Mouse (Mus musculus) adrenal gland, postnatal 14 days (tissue): Measurements from ENCODE around the gene Cdc26. TPM values are rescaled to one million over a fixed set of nuclear protein-coding genes. Genes with fewer than 3 reads are reported as not detected.

Experiments used
- DNase-seq: peaks from one replicate; pipeline ENCODE4 v3.0.0; 2021; ENCODE audit warnings: mixed read lengths
- total RNA-seq: library from RNA; stranded (reverse); gene quantifications from 2 replicates; pipeline ENCODE4 v1.2.3, GENCODE M21; 2021

The Cdc26 gene
- total RNA-seq, 1 experiment from 2014 or later = 67.1 TPM

- DNase-seq = no peak
Observed at GRCm38 (mm10) chr4:62360805-62361455, 47.5 kb downstream of the Cdc26 start.

GRCm38 (mm10) chr4:62360088-62360804, 48.2 kb downstream of the Cdc26 start, which contains the start of the genes Fkbp15 and Slc31a1:
Gene Fkbp15 (minus strand): TSS chr4:62360548.
Gene Slc31a1 (plus strand): TSS chr4:62360727.
- DNase-seq = peak; percentile 97

DNA sequence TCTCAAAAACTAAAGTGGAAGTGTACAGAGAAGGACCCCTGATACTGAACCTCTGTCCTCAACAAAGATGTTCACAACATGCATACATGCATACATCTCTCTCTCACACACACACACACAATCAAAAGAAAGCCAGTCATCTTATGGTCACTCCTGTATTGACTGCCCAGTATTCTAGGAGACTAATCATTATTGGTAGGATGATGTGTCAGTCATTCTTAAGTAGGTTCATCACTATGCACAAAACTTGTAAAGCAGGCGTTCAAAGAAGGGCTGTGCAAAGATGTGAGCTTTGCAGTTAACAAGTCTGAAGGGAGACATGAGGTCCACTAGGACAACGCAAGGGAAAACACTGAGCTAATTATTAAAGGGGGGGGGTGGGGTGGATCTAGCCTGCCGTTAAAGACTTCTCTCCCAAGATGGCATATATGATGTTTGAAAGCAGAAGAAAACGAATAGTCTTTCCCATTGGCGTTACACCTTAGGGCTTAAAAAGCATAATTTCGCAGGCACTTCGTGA, 49.1 kb downstream of the Cdc26 start:
- DNase-seq = no peak

GRCm38 (mm10) chr4:62357631-62358148, 50.8 kb downstream of the Cdc26 start:
- DNase-seq = no peak

- no peak for DNase-seq
Observed at GRCm38 (mm10) chr4:62349371-62349770, 59.1 kb downstream of the Cdc26 start.

DNA sequence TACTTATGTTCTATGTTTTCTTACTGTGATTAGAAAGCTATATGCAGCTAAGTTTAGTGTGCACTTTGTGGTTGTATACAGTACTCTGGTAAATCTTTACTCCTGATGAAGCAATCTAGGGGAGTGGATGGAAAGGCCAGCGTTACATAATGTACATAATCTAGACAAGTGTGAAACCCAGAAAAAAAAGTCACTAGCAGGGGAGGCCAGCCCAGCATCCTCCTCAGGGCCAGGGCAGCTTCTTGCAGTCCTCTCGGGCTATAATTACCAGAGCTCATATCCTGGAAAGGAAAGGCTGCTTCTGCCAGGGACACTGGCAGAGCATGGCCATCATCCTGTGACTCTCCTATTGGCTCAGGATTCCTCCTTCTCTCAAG, 60.1 kb downstream of the Cdc26 start:
- no peak for DNase-seq

DNA sequence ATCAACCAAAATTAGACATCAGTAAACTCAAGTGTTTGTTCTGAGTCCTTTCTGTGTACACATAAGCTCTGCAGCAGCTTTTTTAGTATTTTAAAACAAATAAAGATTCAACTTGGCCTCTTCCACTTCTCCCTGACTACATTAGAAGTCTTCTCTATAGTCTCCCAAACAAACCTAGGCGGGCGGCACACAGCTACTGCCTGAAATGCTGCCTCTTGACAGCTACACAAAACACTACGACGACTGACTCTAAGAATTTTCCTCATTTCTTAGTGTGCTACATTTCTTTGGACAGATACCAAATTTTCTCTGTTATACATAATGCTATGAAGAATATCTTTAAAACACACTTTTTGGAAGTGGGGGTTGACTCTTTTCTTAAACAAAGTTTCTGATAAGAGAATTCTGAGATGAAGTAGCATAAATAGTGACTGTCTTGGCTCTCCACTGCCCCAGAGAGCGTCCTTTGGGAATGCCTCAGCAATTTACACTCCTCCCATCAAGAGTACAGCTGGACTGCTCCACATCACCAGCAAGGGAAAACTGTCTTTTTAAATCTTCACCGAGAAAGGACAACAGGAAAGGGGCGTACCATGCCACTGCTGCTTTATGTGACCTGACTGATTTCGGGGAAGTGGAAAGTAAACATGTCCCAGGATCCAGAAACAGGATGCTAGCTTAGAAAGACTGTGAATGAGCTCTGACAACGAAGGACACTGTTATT, 60.7 kb downstream of the Cdc26 start:
- DNase-seq = no peak

- DNase-seq = no peak
Observed at GRCm38 (mm10) chr4:62345827-62346226, 62.6 kb downstream of the Cdc26 start.

DNA sequence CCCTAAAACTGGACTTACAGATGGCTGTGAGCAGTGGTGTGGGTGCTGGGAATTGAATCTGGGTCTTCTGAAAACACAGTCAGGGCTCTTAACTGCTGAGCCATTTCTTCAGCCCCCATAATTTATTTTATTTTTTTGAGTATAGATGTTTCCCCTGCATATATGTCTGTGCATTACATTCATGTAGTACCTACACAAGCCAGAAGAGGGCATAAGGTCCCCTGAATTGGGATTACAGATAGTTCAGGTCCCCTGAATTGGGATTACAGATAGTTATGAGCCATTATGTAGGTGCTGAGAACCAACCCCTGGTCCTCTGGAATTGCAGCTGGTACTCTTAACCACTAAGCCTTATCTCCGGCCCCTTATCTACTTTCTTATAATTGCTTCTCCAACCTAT, 64.4 kb downstream of the Cdc26 start:
- DNase-seq = peak; percentile 20

- no peak for DNase-seq
Observed at GRCm38 (mm10) chr4:62338536-62338935, 69.9 kb downstream of the Cdc26 start.

Other genes with a start within 250 kb of the Cdc26 start
- gene Zfp37, start 177.6 kb downstream of the Cdc26 start, total RNA-seq = 5.2 and 6.9 TPM in 2 replicates
- 17.7 and 19.5 TPM in 2 replicates for gene Slc31a2, start 146.1 kb downstream of the Cdc26 start, total RNA-seq
- 33.5 and 35.6 TPM in 2 replicates for gene Fkbp15, start 48.1 kb downstream of the Cdc26 start, total RNA-seq
- 57.8 and 58.8 TPM in 2 replicates for gene Slc31a1, start 47.9 kb downstream of the Cdc26 start, total RNA-seq
- 21.4 and 26.3 TPM in 2 replicates for gene Prpf4, start 155 bp upstream of the Cdc26 start, total RNA-seq
- gene Rnf183, start 26.6 kb upstream of the Cdc26 start, total RNA-seq = not detected in 2 replicates
- 1.7 and 2.0 TPM in 2 replicates for gene Wdr31, start 62.3 kb upstream of the Cdc26 start, total RNA-seq
- 1.1 and 1.3 TPM in 2 replicates for gene Bspry, start 71.4 kb upstream of the Cdc26 start, total RNA-seq
- gene Hdhd3, start 94.8 kb upstream of the Cdc26 start, total RNA-seq = 16.2 and 22.7 TPM in 2 replicates
- gene Alad, start 111.3 kb upstream of the Cdc26 start, total RNA-seq = 90.0 and 110 TPM in 2 replicates
- 43.9 and 46.4 TPM in 2 replicates for gene Pole3, start 116.4 kb upstream of the Cdc26 start, total RNA-seq
- 0.19 and 0.26 TPM in 2 replicates for gene 4933430I17Rik, start 116.7 kb upstream of the Cdc26 start, total RNA-seq
- 46.7 and 69.3 TPM in 2 replicates for gene Rgs3, start 151.2 kb upstream of the Cdc26 start, total RNA-seq